Mouse (Mus musculus) liver, postnatal 0 days (tissue): ENCODE measurements around the gene Acrbp. TPM values are rescaled to one million over a fixed set of nuclear protein-coding genes. Genes with fewer than 3 reads are reported as not detected.

Source experiments
- ATAC-seq: fragments of 200-750 bp; cut with Nextera tagmentation; 2 replicates; pipeline ENCODE4 v1.8.0; 2017; ENCODE audit warnings: mild to moderate bottlenecking, moderate library complexity
- DNase-seq: peaks from one replicate; pipeline ENCODE4 v3.0.0-alpha.2; 2016
- H3K27ac ChIP-seq: fragments of 300-500 bp; sonication (generic); 2 replicates; pipeline ENCODE4 v1.5.1; 2014; ENCODE audit warnings: antibody characterized with exemption, moderate library complexity, mild to moderate bottlenecking, low read depth
- H3K27me3 ChIP-seq: fragments of 300-500 bp; sonication (generic); 2 replicates; pipeline ENCODE4 v1.6.1; 2014; ENCODE audit warnings: low read length, control low read depth, mixed read lengths; ENCODE audit not compliant: insufficient read depth
- H3K36me3 ChIP-seq: fragments of 300-500 bp; sonication (generic); replicated peaks from 2 replicates; pipeline ENCODE4 v1.6.1; 2014; ENCODE audit warnings: mild to moderate bottlenecking, control low read depth, low read length, moderate library complexity, mixed read lengths; ENCODE audit not compliant: insufficient read depth
- H3K4me1 ChIP-seq: fragments of 300-500 bp; sonication (generic); 2 replicates; pipeline ENCODE4 v1.6.1; 2014; ENCODE audit warnings: antibody characterized with exemption, mild to moderate bottlenecking, control low read depth; ENCODE audit not compliant: insufficient read depth
- H3K4me2 ChIP-seq: fragments of 300-500 bp; sonication (generic); 2 replicates; pipeline ENCODE4 v1.6.1; 2014; ENCODE audit warnings: low read depth, mild to moderate bottlenecking, low read length, moderate library complexity, mixed read lengths
- H3K4me3 ChIP-seq: fragments of 300-500 bp; sonication (generic); 2 replicates; pipeline ENCODE4 v1.5.1; 2014; ENCODE audit warnings: low read depth, low read length
- H3K9ac ChIP-seq: fragments of 300-500 bp; sonication (generic); replicated peaks from 2 replicates; pipeline ENCODE4 v1.6.1; 2014; ENCODE audit warnings: mild to moderate bottlenecking, moderate library complexity
- H3K9me3 ChIP-seq: fragments of 300-500 bp; sonication (generic); 2 replicates; pipeline ENCODE4 v1.6.1; 2016; ENCODE audit warnings: mild to moderate bottlenecking, control low read depth, low read length, mixed read lengths
- CTCF ChIP-seq: sonication (generic); IDR thresholded peaks from 2 replicates; pipeline ENCODE4 v1.5.1; 2016; ENCODE audit warnings: antibody characterized with exemption, low read depth
- EP300 ChIP-seq: IDR thresholded peaks from 2 replicates; pipeline ENCODE4 v1.6.1; 2016; ENCODE audit warnings: antibody characterized with exemption, low read depth, mild to moderate bottlenecking
- WGBS: fragments of 180-500 bp; shearing (Covaris S2); extraction: QIAGEN DNeasy Blood & Tissue Kit; methylation state at CpG from one replicate; pipeline ENCODE4 v1.1.7; 2014; ENCODE audit not compliant: insufficient replicate concordance; 5-methylcytosine and 5-hydroxymethylcytosine counted together
- polyA plus RNA-seq: library from polyadenylated mRNA; unstranded; fragments of >200 nt; fragmentation: Nextera tagmentation; extraction: Ambion mirVana; gene quantifications from 2 replicates; pipeline ENCODE4 v1.2.1, GENCODE M21; 2015

The Acrbp gene
- polyA plus RNA-seq, 1 experiment from 2014 or later: 2.0 TPM

GRCm38 (mm10) chr6:125095391-125096278, 46.1 kb downstream of the Acrbp start, which contains the start of gene Chd4:
TSS of gene Chd4 (plus strand) at chr6:125095981.
- peak; percentile 79 for ATAC-seq
- Histone ChIP-seq H3K27ac (peak within 1 kb of the TSS; percentile 96), H3K4me1 (peaks cover 39% of the 10 kb centered on the region), H3K9ac (peak within 1 kb of the TSS; percentile 97), H3K4me3 (peak within 1 kb of the TSS; percentile 99), H3K9me3 (no peaks in the 10 kb centered on the region), H3K4me2 (peak within 1 kb of the TSS; percentile 98), H3K36me3 (peaks cover 22% of the 10 kb centered on the region), H3K27me3 (no peaks in the 10 kb centered on the region)
- WGBS: 5% methylated on average over 34 of the region's 45 CpGs
- peak; percentile 96 for DNase-seq
- TF ChIP-seq CTCF (no peak), EP300 (no peak)

- no peak for TF ChIP-seq CTCF
- TF ChIP-seq EP300: no peak
- H3K27ac ChIP-seq: peak overlapping the region; percentile 96
- peaks cover 28% of the 10 kb centered on the region for H3K36me3 ChIP-seq
- no peaks in the 10 kb centered on the region for H3K9me3 ChIP-seq
- peak overlapping the region; percentile 97 for H3K9ac ChIP-seq
- H3K4me2 ChIP-seq: peak overlapping the region; percentile 98
- H3K4me3 ChIP-seq: peak overlapping the region; percentile 99
- DNase-seq (no peak), ATAC-seq (peak; percentile 35)
- H3K4me1 ChIP-seq: peaks cover 36% of the 10 kb centered on the region
- no peaks in the 10 kb centered on the region for H3K27me3 ChIP-seq
- under 1% methylated on average over 19 of the region's 32 CpGs for WGBS
These were observed 46.7 kb downstream of the Acrbp start for GRCm38 (mm10) chr6:125096279-125096596.

- WGBS: under 1% methylated on average over 28 of the region's 44 CpGs
- peak overlapping the region; percentile 99 for H3K4me3 ChIP-seq
These were observed 47.3 kb downstream of the Acrbp start for GRCm38 (mm10) chr6:125096597-125097345.

GRCm38 (mm10) chr6:125097346-125097689, 47.8 kb downstream of the Acrbp start:
- Histone ChIP-seq H3K36me3 (peaks cover 39% of the 10 kb centered on the region), H3K9me3 (no peaks in the 10 kb centered on the region), H3K27me3 (no peaks in the 10 kb centered on the region), H3K4me1 (peaks cover 36% of the 10 kb centered on the region), H3K9ac (peak overlapping the region; percentile 97), H3K4me3 (peak overlapping the region; percentile 99), H3K4me2 (peak overlapping the region; percentile 98), H3K27ac (peak overlapping the region; percentile 96)
- 1% methylated on average over 12 of the region's 12 CpGs for WGBS
- DNase-seq: no peak
- ATAC-seq: peak; percentile 1; the same call in 1 of the 2 replicates
- no peak for TF ChIP-seq CTCF
- TF ChIP-seq EP300: no peak

More at GRCm38 (mm10) chr6:125096597-125097345, 47.3 kb downstream of the Acrbp start:
- H3K27ac ChIP-seq: peak overlapping the region; percentile 96
- peaks cover 36% of the 10 kb centered on the region for H3K4me1 ChIP-seq
- peak overlapping the region; percentile 97 for H3K9ac ChIP-seq
- H3K36me3 ChIP-seq: peaks cover 34% of the 10 kb centered on the region
- H3K27me3 ChIP-seq: no peaks in the 10 kb centered on the region
- DNase-seq (peak; percentile 74), ATAC-seq (peak; percentile 49)
- H3K4me2 ChIP-seq: peak overlapping the region; percentile 98
- TF ChIP-seq EP300: no peak
- 0 out of 2 replicates have a peak, but pooled peaks have one; percentile 1 for TF ChIP-seq CTCF
- H3K9me3 ChIP-seq: no peaks in the 10 kb centered on the region

GRCm38 (mm10) chr6:125097951-125098350, 48.5 kb downstream of the Acrbp start:
- ATAC-seq: no peak
- peak overlapping the region; percentile 98 for H3K4me2 ChIP-seq
- peaks cover 37% of the 10 kb centered on the region for H3K4me1 ChIP-seq
- TF ChIP-seq CTCF: no peak
- no peak for TF ChIP-seq EP300
- peak overlapping the region; percentile 97 for H3K9ac ChIP-seq
- peak overlapping the region; percentile 1; the same call in 1 of the 2 replicates for H3K27ac ChIP-seq
- H3K27me3 ChIP-seq: no peaks in the 10 kb centered on the region
- DNase-seq: no peak
- WGBS: 37% methylated on average over 8 of the region's 8 CpGs
- H3K36me3 ChIP-seq: peaks cover 45% of the 10 kb centered on the region
- peak overlapping the region; percentile 99 for H3K4me3 ChIP-seq
- no peaks in the 10 kb centered on the region for H3K9me3 ChIP-seq

- 47% methylated on average over 3 of the region's 3 CpGs for WGBS
These were observed 49.0 kb downstream of the Acrbp start for GRCm38 (mm10) chr6:125098513-125098912.

More at GRCm38 (mm10) chr6:125098513-125098912, 49.0 kb downstream of the Acrbp start:
- H3K4me2 ChIP-seq: peak overlapping the region; percentile 98
- DNase-seq (no peak), ATAC-seq (no peak)
- peak overlapping the region; percentile 49 for H3K27ac ChIP-seq
- no peaks in the 10 kb centered on the region for H3K27me3 ChIP-seq
- H3K9me3 ChIP-seq: no peaks in the 10 kb centered on the region
- no peak for TF ChIP-seq CTCF
- TF ChIP-seq EP300: no peak
- H3K4me1 ChIP-seq: peaks cover 39% of the 10 kb centered on the region
- H3K36me3 ChIP-seq: peaks cover 49% of the 10 kb centered on the region
- H3K9ac ChIP-seq: peak overlapping the region; percentile 97
- H3K4me3 ChIP-seq: peak overlapping the region; percentile 99
